ENCODE assay signal across 21 mouse cellular contexts in genomic region chr3:144721860-144722256, GRCm38 (mm10). TPM values are rescaled to one million over a fixed set of nuclear protein-coding genes. Genes with fewer than 3 reads are reported as not detected.
DNase-seq lines count a peak whose midpoint lies in the region; ATAC-seq and TF ChIP-seq lines count a peak whose summit lies in the region.
"Had no signal": no experiment of that assay in that cellular context is flagged by ENCODE, and none has a peak within 500 bp of the region (broad histone marks: within the 10 kb centered on the region; RNA-seq: fewer than 3 reads in every experiment).

No protein-coding gene starts in this region.

- H3K27me3 ChIP-seq in heart, adult 2 months (ENCODE audit: control insufficient read depth, insufficient read depth, low read length), result no peaks in the 10 kb centered on the region
- no peaks in the 10 kb centered on the region for H3K27me3 ChIP-seq in heart, postnatal 0 days (ENCODE audit: control insufficient read depth, insufficient read depth, low read length)
- no peaks in the 10 kb centered on the region for H3K27me3 ChIP-seq in testis, adult 2 months (ENCODE audit: control insufficient read depth, insufficient read depth, low read length)
- no peaks in the 10 kb centered on the region for H3K27me3 ChIP-seq in myocyte (ENCODE audit: control insufficient read depth, insufficient read depth, insufficient read length)
- H3K27me3 ChIP-seq: limb, embryonic 15.5 days; midbrain, embryonic 15.5 days had no signal

- no peak overlapping the region for H3ac ChIP-seq in myocyte (ENCODE audit: control insufficient read depth, insufficient read length)

- H3K27ac ChIP-seq in heart, adult 2 months, result peak overlapping the region; percentile 86
- peak overlapping the region; percentile 64 for H3K27ac ChIP-seq in heart, postnatal 0 days (ENCODE audit: low read depth)
- H3K27ac ChIP-seq in testis, adult 2 months (ENCODE audit: control insufficient read depth, insufficient read depth, low read depth, low read length), result peak overlapping the region; percentile 25; the same call in 1 of the 2 replicates
- H3K27ac ChIP-seq: embryonic facial prominence, embryonic 10.5 days; hindbrain, embryonic 10.5 days; kidney, postnatal 0 days; midbrain, embryonic 15.5 days; stomach, postnatal 0 days had no signal

- intact Hi-C loops in heart, adult 2 months (cut with DNase I), result loop anchor here (1.0 to 10.0 kb wide), 5 partner anchors 30 to 403 kb away; no protein-coding TSS in a partner anchor
- intact Hi-C loops in heart, postnatal 25 days (cut with DNase I), result loop anchor here (2.0 to 5.0 kb wide), 4 partner anchors 29 to 267 kb away; partner anchors contain the start of genes Hs2st1 and Selenof

- no peak for ATAC-seq in heart, postnatal 0 days (ENCODE audit: insufficient read depth, low read depth)
- ATAC-seq: forebrain, embryonic 14.5 days; lung, postnatal 0 days; midbrain, embryonic 15.5 days had no signal

- TF ChIP-seq POLR2A in heart, adult 2 months (IDR thresholded peaks at IDR 0.05; ENCODE audit: insufficient read depth, low read depth, low read length), result no peak
- no peak for TF ChIP-seq POLR2A in testis, adult 2 months (IDR thresholded peaks at IDR 0.05; ENCODE audit: control insufficient read depth, low read depth, low read length)
- TF ChIP-seq POLR2A in myocyte (IDR thresholded peaks at IDR 0.05; ENCODE audit: insufficient read length, low read depth), result no peak

- H3K9ac ChIP-seq in heart, adult 2 months (ENCODE audit: low read depth, low read length), result peak overlapping the region; percentile 37; the same call in 1 of the 2 replicates
- no peak overlapping the region for H3K9ac ChIP-seq in heart, postnatal 0 days (replicated peaks; ENCODE audit: low read depth, low read length)
- H3K9ac ChIP-seq: limb, embryonic 15.5 days; midbrain, embryonic 15.5 days had no signal

- peaks cover 8% of the 10 kb centered on the region for H3K4me1 ChIP-seq in heart, adult 2 months (ENCODE audit: control insufficient read depth, insufficient read depth, low read length)
- peaks cover 15% of the 10 kb centered on the region for H3K4me1 ChIP-seq in heart, postnatal 0 days (ENCODE audit: control insufficient read depth, insufficient read depth)
- H3K4me1 ChIP-seq in testis, adult 2 months (ENCODE audit: control insufficient read depth, insufficient read depth, low read length), result peaks cover 7% of the 10 kb centered on the region

- no peak for DNase-seq in heart, adult 2 months
- DNase-seq in heart, adult 18-20 months, result no peak
- no peak for DNase-seq in heart, postnatal 0 days (ENCODE audit: low spot score)
- no peak for DNase-seq in heart, postnatal 25 days (ENCODE audit: low spot score)
- no peak for DNase-seq in testis, postnatal 14 days (ENCODE audit: low spot score)
- no peak for DNase-seq in retina, embryonic 14.5 days (ENCODE audit: low spot score)
- DNase-seq: adrenal gland, adult 2 months; cerebellum, adult 2 months; gastrocnemius, postnatal 25 days; kidney, adult 11 months; thymus, postnatal 14 days had no signal

- peaks cover 10% of the 10 kb centered on the region for H3K36me3 ChIP-seq in heart, adult 2 months (ENCODE audit: control insufficient read depth, insufficient read depth, low read length)
- H3K36me3 ChIP-seq in heart, postnatal 0 days (replicated peaks; ENCODE audit: control insufficient read depth, insufficient read depth, low read length), result no peaks in the 10 kb centered on the region
- peaks cover 1% of the 10 kb centered on the region; the same call in 1 of the 2 replicates for H3K36me3 ChIP-seq in testis, adult 2 months (ENCODE audit: control insufficient read depth, insufficient read depth, low read length)
- H3K36me3 ChIP-seq in myocyte (ENCODE audit: control insufficient read depth, insufficient read depth), result no peaks in the 10 kb centered on the region
- H3K36me3 ChIP-seq: embryonic facial prominence, embryonic 10.5 days; hindbrain, embryonic 10.5 days; limb, embryonic 15.5 days; midbrain, embryonic 15.5 days had no signal

- no peaks in the 10 kb centered on the region for H3K9me3 ChIP-seq in heart, postnatal 0 days (replicated peaks; ENCODE audit: control insufficient read depth, low read length)
- H3K9me3 ChIP-seq: embryonic facial prominence, embryonic 10.5 days; hindbrain, embryonic 10.5 days; limb, embryonic 15.5 days; midbrain, embryonic 15.5 days had no signal

- no peak for TF ChIP-seq EP300 in heart, adult 2 months (IDR thresholded peaks at IDR 0.05; ENCODE audit: insufficient read depth, low read depth, low read length)
- no peak for TF ChIP-seq EP300 in heart, postnatal 0 days (IDR thresholded peaks at IDR 0.05; ENCODE audit: low read depth)

- H3K4me2 ChIP-seq in heart, postnatal 0 days (ENCODE audit: low read depth, low read length), result peak overlapping the region; percentile 51
- peak overlapping the region; percentile 88 for H3K4me2 ChIP-seq in myocyte (ENCODE audit: low read depth)
- H3K4me2 ChIP-seq: limb, embryonic 15.5 days; midbrain, embryonic 15.5 days had no signal

- WGBS in heart, adult 2 months, result 46% methylated on average over 9 of the region's 9 CpGs
- WGBS in heart, postnatal 0 days, result 61% methylated on average over 9 of the region's 9 CpGs

- no peak for TF ChIP-seq CTCF in heart, adult 2 months (IDR thresholded peaks at IDR 0.05)
- TF ChIP-seq CTCF in heart, postnatal 0 days (IDR thresholded peaks at IDR 0.05; ENCODE audit: low read depth), result no peak
- TF ChIP-seq CTCF in testis, adult 2 months (IDR thresholded peaks at IDR 0.05; ENCODE audit: control insufficient read depth, insufficient read depth, insufficient replicate concordance, low read depth, low read length), result no peak

- H3K4me3 ChIP-seq in heart, adult 2 months, result no peak overlapping the region
- peak overlapping the region; percentile 15; the same call in 1 of the 2 replicates for H3K4me3 ChIP-seq in heart, postnatal 0 days (ENCODE audit: low read depth, low read length)
- no peak overlapping the region for H3K4me3 ChIP-seq in testis, adult 2 months (ENCODE audit: control insufficient read depth, low read depth, low read length)
- peak overlapping the region; percentile 59 for H3K4me3 ChIP-seq in myocyte
- H3K4me3 ChIP-seq: embryonic facial prominence, embryonic 10.5 days; hindbrain, embryonic 10.5 days; limb, embryonic 15.5 days; midbrain, embryonic 15.5 days had no signal

- peaks cover 3% of the 10 kb centered on the region for H3K79me2 ChIP-seq in heart, adult 2 months (replicated peaks; ENCODE audit: control insufficient read depth, insufficient read depth, low read length)
- peaks cover 30% of the 10 kb centered on the region for H3K79me2 ChIP-seq in myocyte (ENCODE audit: control insufficient read depth, insufficient read depth)

TF ChIP-seq in myocyte, 11 proteins besides CTCF, POLR2A, EP300 and RAD21:
- TF ChIP-seq TCF3 (IDR thresholded peaks at IDR 0.05; ENCODE audit: insufficient read length, low read depth) (no peak), POLR2AphosphoS2 (IDR thresholded peaks at IDR 0.05; ENCODE audit: insufficient read length, low read depth) (no peak), REST (IDR thresholded peaks at IDR 0.05; ENCODE audit: insufficient read depth, insufficient read length) (no peak), USF1 (IDR thresholded peaks at IDR 0.05; ENCODE audit: low read depth) (no peak), CEBPB (IDR thresholded peaks at IDR 0.05; ENCODE audit: insufficient read depth, poor library complexity, severe bottlenecking) (no peak), SRF (IDR thresholded peaks at IDR 0.05; ENCODE audit: control insufficient read depth, insufficient read length, low read depth) (no peak), E2F4 (IDR thresholded peaks at IDR 0.05; ENCODE audit: insufficient read depth) (no peak), MAX (IDR thresholded peaks at IDR 0.05; ENCODE audit: low read depth) (no peak), MYOG (IDR thresholded peaks at IDR 0.05; ENCODE audit: control insufficient read depth in 1 of 3, insufficient read depth in 1 of 3, insufficient read length in 2 of 3, low read depth in 2 of 3) (no peak), MYOD1 (IDR thresholded peaks at IDR 0.05; ENCODE audit: control insufficient read depth in 1 of 3, insufficient read length in 2 of 3, low read depth in 2 of 3) (no peak), TCF12 (IDR thresholded peaks at IDR 0.05; ENCODE audit: insufficient read depth, poor library complexity, severe bottlenecking) (no peak)

RNA-seq across cellular contexts. Expression of gene Sh3glb1, which starts 1.7 kb away (rescaled TPM):
- total RNA-seq in heart, adult 2 months (2021), result 100 to 1,000 TPM; 314 to 407 TPM
- 94.5 and 121 TPM in 2 replicates for polyA plus RNA-seq in heart, adult 2 months (2012; rRNA removed)
- total RNA-seq in heart, adult 18-20 months (2021), result 100 to 1,000 TPM; 360 to 371 TPM
- total RNA-seq in heart, postnatal 0 days (2014; rRNA removed; ENCODE audit: low replicate concordance), result 94.8 and 139 TPM in 2 replicates
- 231 and 235 TPM in 2 replicates for polyA plus RNA-seq in heart, postnatal 0 days (2015; fragmentation: Nextera tagmentation; extraction: Ambion mirVana)
- total RNA-seq in heart, postnatal 25 days (2021), result 100 to 1,000 TPM; 330 to 353 TPM
- polyA plus RNA-seq in testis, adult 2 months (2012; rRNA removed), result 415 and 469 TPM in 2 replicates
- polyA plus RNA-seq in myocyte (2012; fragmentation: generic; extraction: Trizol), result 288 TPM

RNA-seq across cellular contexts. Expression of gene Clca3a1, which starts 38.9 kb away (rescaled TPM):
- total RNA-seq in heart, adult 2 months (2021), result 1 to 10 TPM in 1 of 2 experiments, under 1 TPM in 1; 0.76 to 1.0 TPM
- 0.96 and 0.97 TPM in 2 replicates for polyA plus RNA-seq in heart, adult 2 months (2012; rRNA removed)
- 1 to 10 TPM in 1 of 2 experiments, under 1 TPM in 1; 0.79 to 1.6 TPM for total RNA-seq in heart, adult 18-20 months (2021)
- 16.6 and 17.2 TPM in 2 replicates for total RNA-seq in heart, postnatal 0 days (2014; rRNA removed; ENCODE audit: low replicate concordance)
- polyA plus RNA-seq in heart, postnatal 0 days (2015; fragmentation: Nextera tagmentation; extraction: Ambion mirVana), result 11.0 and 11.8 TPM in 2 replicates
- total RNA-seq in heart, postnatal 25 days (2021), result 1 to 10 TPM; 1.0 to 1.1 TPM
- polyA plus RNA-seq in testis, adult 2 months (2012; rRNA removed), result 1.5 and 1.6 TPM in 2 replicates
- not detected for polyA plus RNA-seq in myocyte (2012; fragmentation: generic; extraction: Trizol)
- polyA plus RNA-seq: embryonic facial prominence, embryonic 10.5 days; hindbrain, embryonic 10.5 days had no signal

Comparison
In these comparisons a context has a peak if more than half of its experiments do, and no peak if none do; other contexts are left out.
1. H3K4me3 ChIP-seq: peak in heart, postnatal 0 days (single experiment) and myocyte (single experiment); none in heart, adult 2 months (single experiment) and testis, adult 2 months (single experiment).
2. H3K27ac ChIP-seq: peak in every context shown above with its lines; median percentile 86 in heart, adult 2 months; 64 in heart, postnatal 0 days; 25 in testis, adult 2 months.